Mouse (Mus musculus) layer of hippocampus, adult 2 months (tissue): ENCODE data around the gene Pls3. TPM values are rescaled to one million over a fixed set of nuclear protein-coding genes. Genes with fewer than 3 reads are reported as not detected.
"Not testable (repeated sequence)": the region's sequence is repeated elsewhere in the genome, so short reads cannot be mapped to it uniquely, and the experiment has no call there.

ENCODE experiments used
- DNase-seq, 2 experiments: peaks; one replicate each; pipeline ENCODE4 v3.0.0; 2022; ENCODE audit warnings: low spot score in 2 of 2
- H3K27ac ChIP-seq: fragments of 200-600 bp; 2 replicates; pipeline ENCODE4 v1.8.1; 2022
- H3K4me3 ChIP-seq: fragments of 200-600 bp; 2 replicates; pipeline ENCODE4 v1.8.1; 2022; ENCODE audit warnings: mild to moderate bottlenecking
- total RNA-seq, 2 experiments: library from RNA; stranded (reverse); gene quantifications; 2 replicates each; pipeline ENCODE4 v1.2.3; 2021

Pls3 gene
- total RNA-seq, 2 experiments from 2014 or later = 202 to 204 TPM

GRCm38 (mm10) chrX:75739464-75739863 is 135.5 kb downstream of the Pls3 start:
- not testable (repeated sequence) for H3K4me3 ChIP-seq, DNase-seq, H3K27ac ChIP-seq
